Mouse (Mus musculus) neural tube, embryonic 13.5 days (tissue): ENCODE measurements around the gene Tyw1. TPM values are rescaled to one million over a fixed set of nuclear protein-coding genes. Genes with fewer than 3 reads are reported as not detected.
"Not testable (repeated sequence)": the region's sequence is repeated elsewhere in the genome, so short reads cannot be mapped to it uniquely, and the experiment has no call there.

Experiments
- ATAC-seq: fragments of 200-750 bp; cut with Nextera tagmentation; 2 replicates; pipeline ENCODE4 v1.8.0; 2017; ENCODE audit warnings: low read depth, mild to moderate bottlenecking, moderate TSS enrichment, moderate library complexity
- H3K27ac ChIP-seq: fragments of 300-500 bp; sonication (generic); replicated peaks from 2 replicates; pipeline ENCODE4 v1.5.1; 2015; ENCODE audit warnings: moderate library complexity, mild to moderate bottlenecking, inconsistent platforms
- H3K27me3 ChIP-seq: fragments of 300-500 bp; sonication (generic); 2 replicates; pipeline ENCODE4 v1.6.1; 2015; ENCODE audit warnings: mild to moderate bottlenecking, inconsistent platforms
- H3K36me3 ChIP-seq: fragments of 300-500 bp; sonication (generic); 2 replicates; pipeline ENCODE4 v1.6.1; 2015; ENCODE audit warnings: mild to moderate bottlenecking, inconsistent platforms
- H3K4me1 ChIP-seq: fragments of 300-500 bp; sonication (generic); replicated peaks from 2 replicates; pipeline ENCODE4 v1.6.1; 2015; ENCODE audit warnings: inconsistent platforms
- H3K4me2 ChIP-seq: fragments of 300-500 bp; sonication (generic); 2 replicates; pipeline ENCODE4 v1.6.1; 2015; ENCODE audit warnings: inconsistent platforms, mild to moderate bottlenecking, moderate library complexity
- H3K4me3 ChIP-seq: fragments of 300-500 bp; sonication (generic); 2 replicates; pipeline ENCODE4 v1.5.1; 2015; ENCODE audit warnings: mild to moderate bottlenecking, inconsistent platforms
- H3K9ac ChIP-seq: fragments of 300-500 bp; sonication (generic); 2 replicates; pipeline ENCODE4 v1.6.1; 2015; ENCODE audit warnings: moderate library complexity, mild to moderate bottlenecking, inconsistent platforms
- H3K9me3 ChIP-seq: fragments of 300-500 bp; sonication (generic); 2 replicates; pipeline ENCODE4 v1.6.1; 2016; ENCODE audit warnings: inconsistent platforms
- WGBS: fragments of 180-500 bp; shearing (Covaris S2); methylation state at CpG from one replicate; pipeline ENCODE4 v1.1.7; 2015; 5-methylcytosine and 5-hydroxymethylcytosine counted together
- polyA plus RNA-seq: library from polyadenylated mRNA; unstranded; fragments of >200 nt; fragmentation: Nextera tagmentation; extraction: Ambion mirVana; gene quantifications from 2 replicates; pipeline ENCODE4 v1.2.1, GENCODE M21; 2015

Gene Tyw1
- polyA plus RNA-seq, 1 experiment from 2014 or later = 27.0 TPM

DNA sequence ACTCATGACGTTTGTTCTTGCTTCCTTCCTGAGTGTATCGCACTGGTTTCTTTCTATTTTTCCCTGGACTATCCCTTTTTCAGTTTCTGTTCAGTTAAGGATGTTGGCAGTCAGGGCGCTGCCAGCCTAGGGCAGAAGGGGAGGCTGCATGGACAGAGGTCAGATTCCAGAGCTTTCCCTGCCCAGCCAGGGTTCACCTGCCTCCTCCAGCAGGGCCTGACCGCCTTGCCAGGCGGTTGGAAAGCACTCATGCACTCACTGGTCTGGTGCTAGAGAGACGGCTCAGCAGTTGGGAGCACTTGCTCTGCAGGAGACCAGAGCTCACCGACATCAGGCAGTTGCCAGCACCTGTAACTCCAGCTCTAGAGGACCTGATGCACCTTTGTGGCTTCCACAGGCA is 16.2 kb upstream of the Tyw1 start:
- Histone ChIP-seq H3K4me3 (no peak overlapping the region), H3K4me1 (no peaks in the 10 kb centered on the region), H3K4me2 (no peak overlapping the region), H3K9me3 (no peaks in the 10 kb centered on the region), H3K27me3 (no peaks in the 10 kb centered on the region), H3K27ac (no peak overlapping the region), H3K36me3 (peaks cover 97% of the 10 kb centered on the region), H3K9ac (no peak overlapping the region)
- WGBS = 89% methylated on average over 7 of the region's 7 CpGs
- ATAC-seq = no peak

DNA sequence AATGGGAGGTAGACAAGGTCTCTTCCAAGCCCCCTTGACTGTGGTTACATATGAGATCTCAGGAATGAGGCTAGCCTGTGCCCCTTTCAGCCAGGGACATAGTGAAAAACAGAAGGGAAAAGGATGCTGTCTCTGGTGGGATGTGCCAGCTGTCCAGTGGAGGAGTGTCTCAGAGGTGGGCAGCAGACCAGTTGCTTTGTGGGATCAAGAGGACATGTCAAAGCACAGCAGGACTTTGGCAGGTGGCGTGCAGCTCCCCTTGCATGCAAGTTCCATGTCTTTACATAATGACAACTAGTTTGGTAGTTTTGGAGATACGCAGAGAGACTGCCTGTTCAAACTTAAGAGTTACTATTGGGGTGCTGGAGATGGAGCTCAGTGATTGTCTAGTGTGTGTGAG is 15.6 kb upstream of the Tyw1 start:
- Histone ChIP-seq H3K9me3 (no peaks in the 10 kb centered on the region), H3K27me3 (no peaks in the 10 kb centered on the region), H3K4me2 (no peak overlapping the region), H3K36me3 (peaks cover 97% of the 10 kb centered on the region), H3K4me3 (no peak overlapping the region), H3K9ac (no peak overlapping the region), H3K27ac (no peak overlapping the region), H3K4me1 (no peaks in the 10 kb centered on the region)
- WGBS = 95% methylated on average over 2 of the region's 2 CpGs
- ATAC-seq = no peak

DNA sequence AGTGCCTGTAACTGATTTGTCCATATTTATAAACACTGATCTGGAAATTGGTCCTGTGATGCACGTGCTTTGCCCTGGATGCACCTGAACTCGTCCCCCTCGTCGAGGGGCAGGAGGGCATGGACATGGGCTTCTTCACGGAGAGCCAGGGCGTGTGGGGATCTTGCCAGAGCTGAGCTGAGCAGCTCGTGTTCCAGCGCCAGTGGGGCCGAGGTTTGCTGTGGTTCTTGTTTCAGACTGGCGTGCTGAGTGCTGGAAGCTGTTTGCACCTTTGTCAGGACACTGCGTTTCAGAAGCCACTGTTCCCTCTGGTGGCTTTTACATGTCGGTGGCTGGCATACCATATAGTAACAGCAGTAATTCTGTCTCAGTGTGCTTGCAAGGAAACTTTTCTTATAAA is 14.0 kb upstream of the Tyw1 start:
- Histone ChIP-seq H3K9ac (no peak overlapping the region), H3K9me3 (no peaks in the 10 kb centered on the region), H3K4me3 (no peak overlapping the region), H3K4me2 (no peak overlapping the region), H3K27me3 (no peaks in the 10 kb centered on the region), H3K36me3 (peaks cover 97% of the 10 kb centered on the region), H3K4me1 (no peaks in the 10 kb centered on the region), H3K27ac (no peak overlapping the region)
- no peak for ATAC-seq
- 92% methylated on average over 12 of the region's 12 CpGs for WGBS

DNA sequence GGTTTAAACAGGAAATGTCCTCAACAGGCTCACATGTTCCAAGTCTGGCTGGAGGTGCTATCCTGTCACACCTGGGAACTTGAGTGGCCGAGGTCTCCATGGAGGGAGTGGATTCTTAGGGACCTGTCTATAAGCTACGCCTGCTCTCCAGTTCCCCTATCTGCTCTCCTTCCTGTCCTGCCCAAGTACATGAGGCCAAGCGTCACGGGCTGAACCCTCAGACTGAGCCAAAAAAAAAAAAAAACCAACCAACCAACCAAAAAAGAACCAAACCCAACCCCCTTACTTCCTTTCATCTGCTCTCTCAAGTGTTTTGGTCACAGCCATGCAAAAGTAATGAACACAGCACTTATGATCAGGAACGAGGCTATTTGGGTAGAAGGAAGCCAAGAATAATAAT is 7.6 kb upstream of the Tyw1 start:
- Histone ChIP-seq H3K27me3 (no peaks in the 10 kb centered on the region), H3K4me2 (no peak overlapping the region), H3K36me3 (peaks cover 97% of the 10 kb centered on the region), H3K9me3 (no peaks in the 10 kb centered on the region), H3K9ac (no peak overlapping the region), H3K27ac (no peak overlapping the region), H3K4me3 (no peak overlapping the region), H3K4me1 (no peaks in the 10 kb centered on the region)
- no peak for ATAC-seq
- 89% methylated on average over 5 of the region's 5 CpGs for WGBS

DNA sequence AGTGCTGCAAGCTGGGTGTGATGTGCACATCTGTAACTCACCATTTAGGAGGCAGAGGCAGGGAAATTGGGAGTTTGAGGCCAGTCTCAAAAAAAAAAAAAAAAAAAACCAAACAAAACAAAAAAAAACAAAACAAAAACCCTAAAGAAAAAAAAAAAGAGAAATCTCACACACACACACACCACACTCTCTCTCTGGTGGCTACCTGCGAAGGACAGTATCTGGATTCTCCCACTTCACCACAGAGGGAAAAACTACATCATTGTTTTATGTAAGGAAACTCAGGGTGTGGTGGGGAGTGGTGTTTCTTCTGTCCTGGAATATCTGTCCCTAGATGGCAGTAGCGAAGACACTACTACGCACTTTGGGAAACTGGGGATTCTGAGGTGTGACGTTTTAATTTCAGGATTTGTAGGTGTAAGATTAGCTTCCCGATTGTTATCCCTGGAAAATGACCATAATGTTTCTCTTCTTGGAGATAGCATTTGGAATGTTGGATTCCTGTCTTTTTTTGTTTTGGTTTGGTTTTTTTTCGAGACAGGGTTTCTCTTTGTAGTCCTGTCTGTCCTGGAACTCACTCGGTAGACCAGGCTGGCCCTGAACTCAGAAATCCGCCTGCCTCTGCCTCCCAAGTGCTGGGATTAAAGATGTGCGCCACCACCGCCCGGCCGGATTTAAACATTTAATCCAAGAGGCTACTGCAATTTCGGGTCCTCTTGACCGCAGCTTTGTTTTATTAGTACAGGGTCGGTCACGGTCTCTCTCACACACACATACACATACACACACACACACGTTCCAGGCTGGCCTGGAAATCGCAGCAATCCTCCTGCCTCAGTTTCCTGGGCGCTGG is 1.0 kb upstream of the Tyw1 start:
- Histone ChIP-seq H3K4me3 (peak overlapping the region; percentile 69), H3K27ac (0 out of 2 replicates have a peak overlapping the region, but pooled peaks have one; percentile 70), H3K4me2 (peak overlapping the region; percentile 65), H3K4me1 (peaks cover 33% of the 10 kb centered on the region), H3K36me3 (peaks cover 44% of the 10 kb centered on the region), H3K9ac (peak overlapping the region; percentile 82), H3K27me3 (no peaks in the 10 kb centered on the region), H3K9me3 (no peaks in the 10 kb centered on the region)
- peak; percentile 4; the same call in 1 of the 2 replicates for ATAC-seq
- 16% methylated on average over 19 of the region's 19 CpGs for WGBS

DNA sequence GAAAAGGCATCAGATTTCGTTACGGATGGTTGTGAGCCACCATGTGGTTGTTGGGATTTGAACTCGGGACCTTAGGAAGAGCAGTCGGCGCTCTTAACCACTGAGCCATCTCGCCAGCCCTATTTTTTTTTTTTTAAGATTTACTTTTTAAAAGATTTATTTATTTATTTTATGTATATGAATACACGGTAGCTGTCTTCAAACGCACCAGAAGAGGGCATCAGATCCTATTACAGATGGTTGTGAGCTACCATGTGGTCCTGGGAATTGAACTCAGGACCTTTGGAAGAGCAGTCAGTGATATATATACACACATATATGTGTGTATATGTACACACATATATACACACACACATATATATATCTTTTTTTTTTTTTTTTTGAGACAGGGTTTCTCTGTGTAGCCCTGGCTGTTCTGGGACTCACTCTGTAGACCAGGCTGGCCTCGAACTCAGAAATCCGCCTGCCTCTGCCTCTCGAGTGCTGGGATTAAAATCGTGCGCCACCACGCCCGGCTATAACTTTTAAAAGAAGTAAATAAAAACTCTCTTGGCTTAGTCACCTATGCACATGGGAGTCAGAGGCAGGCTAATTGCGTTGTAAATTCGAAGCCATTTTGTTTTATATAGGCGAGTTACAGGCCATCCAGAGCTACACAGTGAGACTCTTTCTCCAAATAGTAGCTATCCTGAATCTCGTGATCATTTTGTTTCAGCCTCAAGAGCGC is 543 bp downstream of the Tyw1 start:
- H3K9ac ChIP-seq = 0 out of 2 replicates have a peak overlapping the region, but pooled peaks have one; percentile 43
- peak; percentile 13 for ATAC-seq

DNA sequence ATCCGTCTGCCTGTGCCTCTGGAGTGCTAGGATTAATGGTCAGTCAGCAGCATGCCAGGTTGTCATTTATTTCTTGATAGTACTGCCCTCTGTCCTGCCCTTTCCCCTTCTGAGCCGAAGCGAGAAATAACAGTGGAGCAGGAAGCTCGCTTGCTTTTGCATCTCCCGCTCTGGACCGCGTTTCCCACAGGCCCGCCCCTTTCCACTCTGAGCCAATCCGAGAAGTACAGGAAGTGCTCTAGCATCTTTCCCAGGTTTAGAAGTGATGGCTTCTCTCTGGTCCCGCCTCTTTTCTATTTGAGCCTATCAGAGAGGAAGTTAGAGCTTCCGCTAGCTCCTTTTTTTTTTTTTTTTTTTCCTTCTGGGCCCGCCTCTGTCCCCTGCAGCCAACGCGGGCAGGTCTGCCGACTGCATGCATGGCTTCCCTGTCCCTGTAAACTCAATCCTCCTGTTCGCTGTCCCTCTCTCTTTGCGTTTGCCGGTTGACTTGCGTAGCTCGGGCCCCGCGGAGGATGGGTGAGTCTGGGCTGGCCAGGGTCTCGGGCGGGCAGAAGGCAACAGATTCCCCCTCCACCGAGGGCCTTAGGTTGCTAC is 1.4 kb downstream of the Tyw1 start:
- H3K36me3 ChIP-seq = peaks cover 21% of the 10 kb centered on the region
- peak overlapping the region; percentile 85 for H3K27ac ChIP-seq
- peak; percentile 95 for ATAC-seq
- H3K4me1 ChIP-seq = peaks cover 33% of the 10 kb centered on the region
- peak overlapping the region; percentile 65 for H3K4me2 ChIP-seq
- H3K9me3 ChIP-seq = no peaks in the 10 kb centered on the region
- peak overlapping the region; percentile 87 for H3K9ac ChIP-seq
- no peaks in the 10 kb centered on the region for H3K27me3 ChIP-seq
- under 1% methylated on average over 25 of the region's 25 CpGs for WGBS
- peak overlapping the region; percentile 70 for H3K4me3 ChIP-seq

More for the DNA sequence above, 543 bp downstream of the Tyw1 start:
- Histone ChIP-seq H3K36me3 (peaks cover 29% of the 10 kb centered on the region), H3K4me2 (peak overlapping the region; percentile 65), H3K27ac (0 out of 2 replicates have a peak overlapping the region, but pooled peaks have one; percentile 9), H3K4me1 (peaks cover 33% of the 10 kb centered on the region), H3K4me3 (peak overlapping the region; percentile 70)
- WGBS = 30% methylated on average over 20 of the region's 20 CpGs
- H3K27me3 ChIP-seq, H3K9me3 ChIP-seq: not testable (repeated sequence)

DNA sequence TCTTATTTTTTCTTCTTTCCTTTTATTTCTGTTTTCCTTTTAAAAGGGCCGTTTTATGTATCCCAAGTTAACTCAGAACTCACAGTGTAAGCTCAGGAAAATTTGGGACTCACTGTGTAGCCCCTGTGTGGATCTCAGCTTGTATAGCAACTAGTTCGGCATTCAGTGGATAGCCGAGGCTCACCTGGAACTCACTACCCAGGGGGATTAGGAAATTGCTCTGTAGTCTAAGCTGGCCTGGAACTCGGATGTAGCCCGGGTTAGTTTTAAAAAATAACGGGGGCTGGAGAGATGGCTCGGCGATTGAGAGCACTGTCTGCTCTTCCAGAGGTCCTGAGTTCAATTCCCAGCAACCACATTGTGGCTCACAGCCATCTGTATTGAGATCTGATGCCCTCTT is 1.9 kb downstream of the Tyw1 start:
- peak overlapping the region; percentile 70 for H3K4me3 ChIP-seq
- peak overlapping the region; percentile 65 for H3K4me2 ChIP-seq
- peak overlapping the region; percentile 85 for H3K27ac ChIP-seq
- H3K9me3 ChIP-seq = no peaks in the 10 kb centered on the region
- no peaks in the 10 kb centered on the region for H3K27me3 ChIP-seq
- H3K36me3 ChIP-seq = peaks cover 18% of the 10 kb centered on the region
- peaks cover 33% of the 10 kb centered on the region for H3K4me1 ChIP-seq
- H3K9ac ChIP-seq = peak overlapping the region; percentile 87
- WGBS = 13% methylated on average over 8 of the region's 8 CpGs
- peak; percentile 7; the same call in 1 of the 2 replicates for ATAC-seq

DNA sequence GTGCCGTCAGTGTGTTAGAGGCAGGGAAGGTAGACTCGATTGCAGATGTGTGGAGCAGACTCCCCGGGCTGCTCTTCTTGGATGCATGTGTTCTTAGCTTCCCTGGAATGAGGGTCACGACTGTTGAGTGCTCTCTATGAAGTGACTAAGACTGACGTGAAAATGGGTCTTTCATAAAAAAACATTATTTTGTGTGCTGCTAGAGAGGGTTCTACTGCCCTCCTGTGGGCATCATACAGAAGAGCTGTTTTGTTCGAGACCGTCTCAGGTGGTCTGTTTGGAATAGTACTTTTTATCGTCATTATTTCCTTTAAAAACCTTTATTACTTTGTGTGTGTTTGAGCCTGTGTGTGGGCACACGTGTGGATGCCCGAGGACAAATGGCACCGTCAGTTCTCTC is 8.0 kb downstream of the Tyw1 start:
- no peak for ATAC-seq

DNA sequence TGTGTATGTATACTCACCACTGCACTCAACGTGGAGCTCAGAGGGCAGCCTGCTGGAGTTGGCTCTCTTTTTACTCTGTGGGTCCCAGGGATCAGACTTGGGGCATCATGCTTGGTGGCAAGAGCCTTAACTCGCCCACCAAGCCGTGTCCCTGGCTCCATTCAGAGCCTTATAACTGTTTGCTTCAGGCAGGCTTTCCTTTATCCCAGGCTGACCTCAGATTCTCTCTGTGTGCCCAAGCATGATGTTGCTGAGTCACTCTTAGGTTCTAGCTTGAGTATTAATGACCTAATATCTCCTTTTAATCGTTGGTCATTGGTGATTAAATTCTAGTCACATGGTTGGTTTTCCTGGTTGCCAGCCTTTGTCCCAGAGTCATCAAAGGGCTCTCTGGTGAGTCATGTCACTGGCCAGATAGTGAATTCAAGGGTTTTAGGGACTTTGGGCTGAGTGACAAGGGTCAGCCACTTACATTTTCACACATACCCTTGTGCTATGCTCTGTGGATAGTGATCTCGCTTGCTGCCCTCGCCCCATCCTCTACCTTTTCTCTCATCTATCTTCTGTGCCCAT is 9.1 kb downstream of the Tyw1 start:
- H3K36me3 ChIP-seq = peaks cover 51% of the 10 kb centered on the region

More for the DNA sequence above, 8.0 kb downstream of the Tyw1 start:
- Histone ChIP-seq H3K4me3 (no peak overlapping the region), H3K36me3 (peaks cover 43% of the 10 kb centered on the region), H3K27ac (no peak overlapping the region), H3K27me3 (no peaks in the 10 kb centered on the region), H3K9me3 (no peaks in the 10 kb centered on the region), H3K4me2 (no peak overlapping the region), H3K9ac (no peak overlapping the region), H3K4me1 (no peaks in the 10 kb centered on the region)
- 81% methylated on average over 11 of the region's 11 CpGs for WGBS

DNA sequence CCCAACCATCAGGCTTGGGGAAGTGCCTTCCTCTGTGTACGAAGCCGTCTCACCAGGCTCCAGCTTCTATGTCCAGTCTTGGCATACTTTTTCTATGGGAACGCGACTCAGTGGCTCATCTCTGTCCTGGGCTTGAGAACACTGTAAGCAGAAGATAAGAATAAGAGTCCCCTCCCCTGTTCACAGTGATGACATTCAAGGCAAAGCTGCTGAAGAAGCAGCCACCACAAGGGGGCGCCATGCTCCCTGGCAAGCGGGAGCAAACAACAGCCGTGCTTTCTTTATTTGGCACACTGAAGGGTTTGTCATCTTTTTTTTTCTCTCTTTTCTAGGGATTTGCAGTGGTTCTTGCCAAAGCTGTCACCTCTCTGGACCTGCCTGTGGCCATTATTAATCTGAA is 11.2 kb downstream of the Tyw1 start:
- Histone ChIP-seq H3K36me3 (peaks cover 66% of the 10 kb centered on the region), H3K27me3 (no peaks in the 10 kb centered on the region), H3K9ac (no peak overlapping the region), H3K9me3 (no peaks in the 10 kb centered on the region), H3K4me1 (no peaks in the 10 kb centered on the region), H3K4me2 (no peak overlapping the region), H3K4me3 (no peak overlapping the region), H3K27ac (no peak overlapping the region)
- ATAC-seq = no peak
- 89% methylated on average over 7 of the region's 7 CpGs for WGBS

More for the DNA sequence above, 9.1 kb downstream of the Tyw1 start:
- no peaks in the 10 kb centered on the region for H3K27me3 ChIP-seq
- no peak overlapping the region for H3K4me3 ChIP-seq
- WGBS = 91% methylated on average over 6 of the region's 6 CpGs
- no peak overlapping the region for H3K27ac ChIP-seq
- ATAC-seq = no peak
- no peak overlapping the region for H3K4me2 ChIP-seq
- H3K9ac ChIP-seq = no peak overlapping the region
- H3K9me3 ChIP-seq = no peaks in the 10 kb centered on the region
- H3K4me1 ChIP-seq = no peaks in the 10 kb centered on the region

DNA sequence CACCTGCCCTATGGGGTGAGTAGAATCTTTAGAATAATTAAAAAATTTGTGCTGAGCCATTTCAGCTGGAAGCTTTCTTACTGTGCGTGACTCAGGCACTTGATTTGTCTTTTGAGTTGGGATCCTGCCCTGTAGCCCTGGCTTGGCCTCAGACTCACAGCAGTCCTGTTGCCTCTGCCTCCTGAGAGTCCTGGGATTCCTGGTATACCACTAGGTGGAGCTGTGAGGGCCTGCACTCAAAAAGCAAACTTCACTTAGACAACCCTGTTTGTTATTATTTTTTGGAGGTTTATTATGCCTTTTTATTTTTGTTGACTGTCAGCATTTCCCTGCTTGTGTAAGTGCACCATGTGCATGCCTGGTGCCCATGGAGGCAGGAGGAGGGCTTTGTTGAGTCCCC is 11.9 kb downstream of the Tyw1 start:
- no peak overlapping the region for H3K4me2 ChIP-seq
- no peaks in the 10 kb centered on the region for H3K27me3 ChIP-seq
- H3K9ac ChIP-seq = no peak overlapping the region
- H3K4me3 ChIP-seq = no peak overlapping the region
- H3K36me3 ChIP-seq = peaks cover 70% of the 10 kb centered on the region
- no peak overlapping the region for H3K27ac ChIP-seq
- WGBS = 90% methylated on average over 1 of the region's 1 CpGs
- no peak for ATAC-seq
- no peaks in the 10 kb centered on the region for H3K9me3 ChIP-seq
- H3K4me1 ChIP-seq = no peaks in the 10 kb centered on the region
